Mouse (Mus musculus) gastrocnemius, postnatal 36 days (tissue): ENCODE measurements around the gene Hmcn2. TPM values are rescaled to one million over a fixed set of nuclear protein-coding genes. Genes with fewer than 3 reads are reported as not detected.

Experiments
- DNase-seq, 2 experiments: peaks; one replicate each; pipeline ENCODE4 v3.0.0; 2022
- intact Hi-C: fragments of 180-260 bp; cut with DNase I; formaldehyde crosslinking; loops from one replicate; pipeline ENCODE4 v1.15.1; 2025
- total RNA-seq, 2 experiments: library from RNA; stranded (reverse); gene quantifications; 2 replicates each; pipeline ENCODE4 v1.2.3; 2021

The Hmcn2 gene
- total RNA-seq, 2 experiments from 2014 or later, result 28.6 to 30.1 TPM

GRCm38 (mm10) chr2:31450661-31451060 lies 136.4 kb downstream of the Hmcn2 start:
- DNase-seq, result no peak
- intact Hi-C loops, result no loop called here

- intact Hi-C loops, result no loop called here
- DNase-seq, result no peak
These were observed 137.3 kb downstream of the Hmcn2 start for GRCm38 (mm10) chr2:31451530-31451929.

- intact Hi-C loops, result no loop called here
- no peak for DNase-seq
These were observed 138.8 kb downstream of the Hmcn2 start for GRCm38 (mm10) chr2:31453011-31453410.

- intact Hi-C loops, result loop anchor here (2.0 kb wide), 1 partner anchor 19 kb away; no protein-coding TSS in a partner anchor
- DNase-seq, result peak in 1 of 2 experiments; percentile 29
These were observed 139.5 kb downstream of the Hmcn2 start for GRCm38 (mm10) chr2:31453559-31454177.

- intact Hi-C loops, result loop anchor here (2.0 kb wide), 1 partner anchor 19 kb away; no protein-coding TSS in a partner anchor
These were observed 140.1 kb downstream of the Hmcn2 start for GRCm38 (mm10) chr2:31454280-31454679.

GRCm38 (mm10) chr2:31455418-31455817 lies 141.2 kb downstream of the Hmcn2 start:
- DNase-seq, result no peak
- intact Hi-C loops, result loop anchor here (2.0 kb wide), 1 partner anchor 21 kb away; no protein-coding TSS in a partner anchor

More at GRCm38 (mm10) chr2:31454280-31454679, 140.1 kb downstream of the Hmcn2 start:
- peak in 1 of 2 experiments; percentile 35 for DNase-seq

GRCm38 (mm10) chr2:31458460-31458859 lies 144.2 kb downstream of the Hmcn2 start:
- no peak for DNase-seq
- intact Hi-C loops, result no loop called here

GRCm38 (mm10) chr2:31458989-31459936 lies 145.0 kb downstream of the Hmcn2 start:
- no peak for DNase-seq
- intact Hi-C loops, result no loop called here

- DNase-seq, result no peak
- intact Hi-C loops, result no loop called here
These were observed 145.9 kb downstream of the Hmcn2 start for GRCm38 (mm10) chr2:31460025-31460571.

GRCm38 (mm10) chr2:31460920-31461319 lies 146.7 kb downstream of the Hmcn2 start:
- intact Hi-C loops, result no loop called here
- no peak for DNase-seq

GRCm38 (mm10) chr2:31462051-31462450 lies 147.8 kb downstream of the Hmcn2 start:
- intact Hi-C loops, result no loop called here
- DNase-seq, result no peak

- intact Hi-C loops, result no loop called here
- no peak for DNase-seq
These were observed 149.0 kb downstream of the Hmcn2 start for GRCm38 (mm10) chr2:31463253-31463652.

GRCm38 (mm10) chr2:31463696-31464528 lies 149.7 kb downstream of the Hmcn2 start:
- no peak for DNase-seq
- intact Hi-C loops, result no loop called here

- DNase-seq, result no peak
- intact Hi-C loops, result no loop called here
These were observed 150.3 kb downstream of the Hmcn2 start for GRCm38 (mm10) chr2:31464529-31464910.

- DNase-seq, result no peak
- intact Hi-C loops, result no loop called here
These were observed 153.2 kb downstream of the Hmcn2 start for GRCm38 (mm10) chr2:31467457-31467856.

GRCm38 (mm10) chr2:31468857-31469256 lies 154.6 kb downstream of the Hmcn2 start:
- no peak for DNase-seq
- intact Hi-C loops, result no loop called here

- no peak for DNase-seq
- intact Hi-C loops, result no loop called here
These were observed 155.3 kb downstream of the Hmcn2 start for GRCm38 (mm10) chr2:31469480-31469879.

GRCm38 (mm10) chr2:31469931-31470682 lies 155.9 kb downstream of the Hmcn2 start, which contains the start of gene Ass1:
Gene Ass1 (plus strand): TSS chr2:31470207.
- intact Hi-C loops, result no loop called here
- peak; percentile 58 to 69 for DNase-seq

- no peak for DNase-seq
These were observed 156.6 kb downstream of the Hmcn2 start for GRCm38 (mm10) chr2:31470683-31471385.

More at GRCm38 (mm10) chr2:31470683-31471385, 156.6 kb downstream of the Hmcn2 start:
- intact Hi-C loops, result no loop called here
